21 mouse cellular contexts compared by ENCODE assay signal in the genomic region with DNA sequence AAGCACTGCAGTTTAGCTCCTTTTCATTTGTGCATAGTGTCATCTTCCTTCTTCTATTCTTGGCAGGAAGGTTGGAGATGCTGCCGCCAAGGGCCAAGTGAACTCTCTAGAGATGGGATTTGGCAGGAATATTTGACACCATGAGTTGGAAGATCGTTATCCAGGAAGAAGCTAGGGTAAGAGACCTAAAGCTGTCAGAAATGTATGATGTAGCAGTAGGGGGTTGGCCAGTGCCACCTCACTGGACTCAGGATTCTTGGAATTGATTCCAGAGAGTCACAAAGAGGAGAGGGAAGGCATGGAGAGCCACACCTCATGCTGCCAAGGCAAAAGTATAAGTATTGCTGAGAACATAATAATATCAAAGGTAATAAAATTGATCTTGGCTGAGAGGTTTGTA.
"Had no signal": no experiment of that assay in that cellular context is flagged by ENCODE, and none has a peak within 500 bp of the region (broad histone marks: within the 10 kb centered on the region; RNA-seq: fewer than 3 reads in every experiment).

No protein-coding gene starts in this region.

- H3K36me3 ChIP-seq: kidney, embryonic 15.5 days; limb, embryonic 10.5 days; limb, embryonic 13.5 days; liver, embryonic 12.5 days; liver, embryonic 15.5 days; lung, embryonic 15.5 days; neural tube, embryonic 13.5 days had no signal

- H3K4me1 ChIP-seq: kidney, embryonic 15.5 days; limb, embryonic 10.5 days; limb, embryonic 13.5 days; liver, embryonic 12.5 days; liver, embryonic 15.5 days; lung, embryonic 15.5 days; neural tube, embryonic 13.5 days had no signal

- H3K9me3 ChIP-seq: kidney, embryonic 15.5 days; limb, embryonic 10.5 days; limb, embryonic 13.5 days; liver, embryonic 12.5 days; liver, embryonic 15.5 days; lung, embryonic 15.5 days; neural tube, embryonic 13.5 days had no signal

- H3K27ac ChIP-seq: kidney, embryonic 15.5 days; limb, embryonic 10.5 days; limb, embryonic 13.5 days; liver, embryonic 12.5 days; liver, embryonic 15.5 days; lung, embryonic 15.5 days; neural tube, embryonic 13.5 days had no signal

- H3K4me2 ChIP-seq: kidney, embryonic 15.5 days; limb, embryonic 13.5 days; liver, embryonic 12.5 days; liver, embryonic 15.5 days; lung, embryonic 15.5 days; midbrain, embryonic 11.5 days; neural tube, embryonic 13.5 days had no signal

- DNase-seq: kidney, postnatal 10 days; kidney, postnatal 36 days; layer of hippocampus, postnatal 36 days; liver; lung, adult 18-20 months; lung, postnatal 14 days; lung, postnatal 4 days; midbrain, embryonic 14.5 days; retina, postnatal 1 day; right cerebral cortex, postnatal 25 days; thymus, adult 18-20 months; thymus, postnatal 36 days had no signal

- H3K9ac ChIP-seq: kidney, embryonic 15.5 days; limb, embryonic 13.5 days; liver, embryonic 12.5 days; liver, embryonic 15.5 days; lung, embryonic 15.5 days; neural tube, embryonic 13.5 days had no signal

- H3K4me3 ChIP-seq: kidney, embryonic 15.5 days; limb, embryonic 10.5 days; limb, embryonic 13.5 days; liver, embryonic 12.5 days; liver, embryonic 15.5 days; lung, embryonic 15.5 days; myocyte; neural tube, embryonic 13.5 days had no signal

- ATAC-seq: liver, embryonic 12.5 days had no signal

- H3K27me3 ChIP-seq: kidney, embryonic 15.5 days; limb, embryonic 13.5 days; liver, embryonic 12.5 days; liver, embryonic 15.5 days; lung, embryonic 15.5 days; neural tube, embryonic 13.5 days had no signal
